Mouse (Mus musculus) heart, postnatal 0 days (tissue): ENCODE results near the gene Prpsap2. TPM values are rescaled to one million over a fixed set of nuclear protein-coding genes. Genes with fewer than 3 reads are reported as not detected.

ENCODE experiments used
- ATAC-seq: fragments of 200-750 bp; cut with Nextera tagmentation; 2 replicates; pipeline ENCODE4 v1.8.0; 2017; ENCODE audit warnings: low read depth, moderate number of reproducible peaks, moderate library complexity; ENCODE audit not compliant: insufficient read depth
- DNase-seq: peaks from one replicate; pipeline ENCODE4 v3.0.0-alpha.2; 2016; ENCODE audit warnings: low spot score
- H3K27ac ChIP-seq: fragments of 300-500 bp; sonication (generic); 2 replicates; pipeline ENCODE4 v1.5.1; 2014; ENCODE audit warnings: low read depth, mild to moderate bottlenecking
- H3K27me3 ChIP-seq: fragments of 300-500 bp; sonication (generic); 2 replicates; pipeline ENCODE4 v1.6.1; 2014; ENCODE audit warnings: low read length, mixed read lengths; ENCODE audit not compliant: control insufficient read depth, insufficient read depth
- H3K36me3 ChIP-seq: fragments of 300-500 bp; sonication (generic); replicated peaks from 2 replicates; pipeline ENCODE4 v1.6.1; 2014; ENCODE audit warnings: low read length, mixed read lengths; ENCODE audit not compliant: control insufficient read depth, insufficient read depth
- H3K4me1 ChIP-seq: fragments of 300-500 bp; sonication (generic); 2 replicates; pipeline ENCODE4 v1.6.1; 2014; ENCODE audit warnings: antibody characterized with exemption; ENCODE audit not compliant: control insufficient read depth, insufficient read depth
- H3K4me2 ChIP-seq: fragments of 300-500 bp; sonication (generic); 2 replicates; pipeline ENCODE4 v1.6.1; 2014; ENCODE audit warnings: low read depth, mild to moderate bottlenecking, low read length, moderate library complexity
- H3K4me3 ChIP-seq: fragments of 300-500 bp; sonication (generic); 2 replicates; pipeline ENCODE4 v1.5.1; 2014; ENCODE audit warnings: low read depth, low read length
- H3K9ac ChIP-seq: fragments of 300-500 bp; sonication (generic); replicated peaks from 2 replicates; pipeline ENCODE4 v1.6.1; 2014; ENCODE audit warnings: low read depth, low read length, mixed read lengths
- H3K9me3 ChIP-seq: fragments of 300-500 bp; sonication (generic); replicated peaks from 2 replicates; pipeline ENCODE4 v1.6.1; 2016; ENCODE audit warnings: low read length; ENCODE audit not compliant: control insufficient read depth
- CTCF ChIP-seq: IDR thresholded peaks from 2 replicates; pipeline ENCODE4 v1.5.1; 2016; ENCODE audit warnings: antibody characterized with exemption, control low read depth, low read depth
- EP300 ChIP-seq: IDR thresholded peaks from 2 replicates; pipeline ENCODE4 v1.6.1; 2016; ENCODE audit warnings: antibody characterized with exemption, low read depth
- WGBS: fragments of 180-500 bp; shearing (Covaris S2); extraction: QIAGEN DNeasy Blood & Tissue Kit; methylation state at CpG from one replicate; pipeline ENCODE4 v1.1.7; 2014; 5-methylcytosine and 5-hydroxymethylcytosine counted together
- polyA plus RNA-seq: library from polyadenylated mRNA; unstranded; fragments of >200 nt; fragmentation: Nextera tagmentation; extraction: Ambion mirVana; gene quantifications from 2 replicates; pipeline ENCODE4 v1.2.1, GENCODE M21; 2015
- total RNA-seq: library from RNA; depleted of rRNA; stranded (reverse); fragments of >200 nt; gene quantifications from 2 replicates; pipeline ENCODE4 v1.2.3, GENCODE M21; 2014; ENCODE audit warnings: low replicate concordance

Gene Prpsap2
- total and polyA plus RNA-seq, 2 experiments from 2014 or later = 9.8 to 11.0 TPM

- Histone ChIP-seq H3K4me2 (no peak overlapping the region), H3K4me3 (no peak overlapping the region), H3K9me3 (no peaks in the 10 kb centered on the region), H3K36me3 (peaks cover 42% of the 10 kb centered on the region), H3K27me3 (no peaks in the 10 kb centered on the region), H3K4me1 (no peaks in the 10 kb centered on the region), H3K9ac (no peak overlapping the region), H3K27ac (no peak overlapping the region)
- no peak for ATAC-seq
- WGBS = 83% methylated on average over 4 of the region's 4 CpGs
- DNase-seq = no peak
- TF ChIP-seq CTCF = no peak
- no peak for TF ChIP-seq EP300
Observed at GRCm38 (mm10) chr11:61774551-61775149, 12.8 kb upstream of the Prpsap2 start.

GRCm38 (mm10) chr11:61760518-61760917 is 1.4 kb downstream of the Prpsap2 start:
- Histone ChIP-seq H3K27ac (no peak overlapping the region), H3K4me1 (no peaks in the 10 kb centered on the region; the same call in 1 of the 2 replicates), H3K9me3 (no peaks in the 10 kb centered on the region), H3K4me3 (no peak overlapping the region), H3K27me3 (no peaks in the 10 kb centered on the region), H3K9ac (no peak overlapping the region), H3K4me2 (peak overlapping the region; percentile 69), H3K36me3 (peaks cover 9% of the 10 kb centered on the region; the same call in 1 of the 2 replicates)
- TF ChIP-seq CTCF (no peak), EP300 (no peak)
- WGBS = 68% methylated on average over 5 of the region's 5 CpGs
- DNase-seq (no peak), ATAC-seq (no peak)

GRCm38 (mm10) chr11:61757151-61757550 is 4.7 kb downstream of the Prpsap2 start:
- Histone ChIP-seq H3K27me3 (no peaks in the 10 kb centered on the region), H3K36me3 (peaks cover 37% of the 10 kb centered on the region), H3K9ac (no peak overlapping the region), H3K4me2 (no peak overlapping the region), H3K27ac (no peak overlapping the region), H3K9me3 (no peaks in the 10 kb centered on the region), H3K4me3 (no peak overlapping the region), H3K4me1 (no peaks in the 10 kb centered on the region; the same call in 1 of the 2 replicates)
- DNase-seq = no peak
- TF ChIP-seq CTCF (no peak), EP300 (no peak)
- no peak for ATAC-seq
- 83% methylated on average over 2 of the region's 2 CpGs for WGBS

GRCm38 (mm10) chr11:61751612-61752011 is 10.3 kb downstream of the Prpsap2 start:
- ATAC-seq (no peak), DNase-seq (no peak)
- Histone ChIP-seq H3K9me3 (no peaks in the 10 kb centered on the region), H3K9ac (no peak overlapping the region), H3K27ac (no peak overlapping the region), H3K27me3 (no peaks in the 10 kb centered on the region), H3K4me1 (no peaks in the 10 kb centered on the region), H3K36me3 (peaks cover 69% of the 10 kb centered on the region), H3K4me2 (no peak overlapping the region), H3K4me3 (no peak overlapping the region)
- 75% methylated on average over 5 of the region's 5 CpGs for WGBS
- TF ChIP-seq EP300 (no peak), CTCF (peak; percentile 34)

GRCm38 (mm10) chr11:61747161-61747560 is 14.7 kb downstream of the Prpsap2 start:
- H3K4me3 ChIP-seq = no peak overlapping the region
- H3K4me1 ChIP-seq = no peaks in the 10 kb centered on the region
- peaks cover 68% of the 10 kb centered on the region for H3K36me3 ChIP-seq
- no peaks in the 10 kb centered on the region for H3K9me3 ChIP-seq
- no peak overlapping the region for H3K4me2 ChIP-seq
- H3K9ac ChIP-seq = no peak overlapping the region
- TF ChIP-seq CTCF (no peak), EP300 (no peak)
- H3K27ac ChIP-seq = no peak overlapping the region
- DNase-seq (no peak), ATAC-seq (no peak)
- WGBS = 61% methylated on average over 3 of the region's 3 CpGs
- no peaks in the 10 kb centered on the region for H3K27me3 ChIP-seq

GRCm38 (mm10) chr11:61745781-61746180 is 16.1 kb downstream of the Prpsap2 start:
- Histone ChIP-seq H3K27me3 (no peaks in the 10 kb centered on the region), H3K9me3 (no peaks in the 10 kb centered on the region), H3K9ac (no peak overlapping the region), H3K4me2 (no peak overlapping the region), H3K4me1 (no peaks in the 10 kb centered on the region), H3K27ac (no peak overlapping the region), H3K36me3 (peaks cover 68% of the 10 kb centered on the region), H3K4me3 (no peak overlapping the region)
- TF ChIP-seq EP300 (no peak), CTCF (no peak)
- WGBS = 93% methylated on average over 9 of the region's 9 CpGs
- DNase-seq (no peak), ATAC-seq (no peak)
